Mouse (Mus musculus) telencephalon, adult 2 months (tissue): Measurements from ENCODE around the gene Gm28308.

Source experiments
- DNase-seq: peaks from one replicate; pipeline ENCODE4 v3.0.0-alpha.2; 2011; ENCODE audit warnings: low read depth, low spot score

Gene Gm28308

GRCm38 (mm10) chr6:52169499-52170165, 43.5 kb downstream of the Gm28308 start:
- no peak for DNase-seq

- DNase-seq = no peak
Observed at GRCm38 (mm10) chr6:52168191-52169055, 44.7 kb downstream of the Gm28308 start.

GRCm38 (mm10) chr6:52167736-52168161, 45.4 kb downstream of the Gm28308 start:
- DNase-seq = no peak

- no peak for DNase-seq
Observed at GRCm38 (mm10) chr6:52167176-52167575, 46.0 kb downstream of the Gm28308 start.

- no peak for DNase-seq
Observed at GRCm38 (mm10) chr6:52166431-52167077, 46.6 kb downstream of the Gm28308 start.

GRCm38 (mm10) chr6:52165441-52166370, 47.4 kb downstream of the Gm28308 start:
- no peak for DNase-seq

GRCm38 (mm10) chr6:52164626-52165440, 48.3 kb downstream of the Gm28308 start, which contains the start of gene Hoxa2:
TSS of gene Hoxa2 (minus strand) at chr6:52164831.
- no peak for DNase-seq

GRCm38 (mm10) chr6:52164051-52164625, 49.0 kb downstream of the Gm28308 start:
- DNase-seq = no peak

- no peak for DNase-seq
Observed at GRCm38 (mm10) chr6:52163366-52164031, 49.6 kb downstream of the Gm28308 start.

GRCm38 (mm10) chr6:52162611-52163365, 50.4 kb downstream of the Gm28308 start:
- no peak for DNase-seq

- DNase-seq = no peak
Observed at GRCm38 (mm10) chr6:52162093-52162380, 51.1 kb downstream of the Gm28308 start.

- DNase-seq = no peak
Observed at GRCm38 (mm10) chr6:52161336-52162092, 51.6 kb downstream of the Gm28308 start.

- DNase-seq = no peak
Observed at GRCm38 (mm10) chr6:52160511-52161335, 52.4 kb downstream of the Gm28308 start.

- no peak for DNase-seq
Observed at GRCm38 (mm10) chr6:52159979-52160378, 53.2 kb downstream of the Gm28308 start.

GRCm38 (mm10) chr6:52159164-52159761, 53.9 kb downstream of the Gm28308 start:
- DNase-seq = no peak

- no peak for DNase-seq
Observed at GRCm38 (mm10) chr6:52158276-52159051, 54.7 kb downstream of the Gm28308 start, which contains the start of gene Hoxa1. TSS of gene Hoxa1 (minus strand) at chr6:52158317.
